Mouse (Mus musculus) forebrain, embryonic 13.5 days (tissue): ENCODE measurements at regions not wholly inside any gene's neighbourhood (a gene's known extent, or its start where the extent isn't known, plus 50 kb on each side); places are given as distances from the start of the nearest gene placed in this dataset.

Experiments used
- ATAC-seq: fragments of 200-750 bp; cut with Nextera tagmentation; 2 replicates; pipeline ENCODE4 v1.8.0; 2017
- H3K27ac ChIP-seq: fragments of 300-500 bp; sonication (generic); 2 replicates; pipeline ENCODE4 v1.5.1; 2015; ENCODE audit warnings: inconsistent platforms, mild to moderate bottlenecking, moderate library complexity
- H3K27me3 ChIP-seq: fragments of 300-500 bp; sonication (generic); 2 replicates; pipeline ENCODE4 v1.6.1; 2015; ENCODE audit warnings: mild to moderate bottlenecking, inconsistent platforms
- H3K36me3 ChIP-seq: fragments of 300-500 bp; sonication (generic); 2 replicates; pipeline ENCODE4 v1.6.1; 2015; ENCODE audit warnings: mild to moderate bottlenecking, inconsistent platforms; ENCODE audit not compliant: poor library complexity, severe bottlenecking
- H3K4me1 ChIP-seq: fragments of 300-500 bp; sonication (generic); 2 replicates; pipeline ENCODE4 v1.6.1; 2015; ENCODE audit warnings: inconsistent platforms
- H3K4me2 ChIP-seq: fragments of 300-500 bp; sonication (generic); 2 replicates; pipeline ENCODE4 v1.6.1; 2015; ENCODE audit warnings: inconsistent platforms, mild to moderate bottlenecking, moderate library complexity
- H3K4me3 ChIP-seq: fragments of 300-500 bp; sonication (generic); 2 replicates; pipeline ENCODE4 v1.5.1; 2015; ENCODE audit warnings: mild to moderate bottlenecking, inconsistent platforms
- H3K9ac ChIP-seq: fragments of 300-500 bp; sonication (generic); 2 replicates; pipeline ENCODE4 v1.6.1; 2015; ENCODE audit warnings: mild to moderate bottlenecking, inconsistent platforms
- H3K9me3 ChIP-seq: fragments of 300-500 bp; sonication (generic); replicated peaks from 2 replicates; pipeline ENCODE4 v1.6.1; 2016; ENCODE audit warnings: inconsistent platforms
- WGBS: fragments of 180-500 bp; shearing (Covaris S2); methylation state at CpG from one replicate; pipeline ENCODE4 v1.1.7; 2015; 5-methylcytosine and 5-hydroxymethylcytosine counted together

GRCm38 (mm10) chr3:147153998-147154397 lies 301.8 kb downstream of the Ttll7 start:
- Histone ChIP-seq H3K4me1 (no peaks in the 10 kb centered on the region), H3K4me2 (no peak overlapping the region), H3K4me3 (no peak overlapping the region), H3K27ac (no peak overlapping the region), H3K27me3 (no peaks in the 10 kb centered on the region), H3K9me3 (no peaks in the 10 kb centered on the region), H3K9ac (no peak overlapping the region), H3K36me3 (no peaks in the 10 kb centered on the region)
- no peak for ATAC-seq
- 80% methylated on average over 2 of the region's 2 CpGs for WGBS

GRCm38 (mm10) chr3:147163126-147163525 lies 311.0 kb downstream of the Ttll7 start:
- Histone ChIP-seq H3K9me3 (no peaks in the 10 kb centered on the region), H3K9ac (no peak overlapping the region), H3K36me3 (no peaks in the 10 kb centered on the region), H3K27me3 (no peaks in the 10 kb centered on the region), H3K4me2 (no peak overlapping the region), H3K4me3 (no peak overlapping the region), H3K27ac (no peak overlapping the region), H3K4me1 (peaks cover 18% of the 10 kb centered on the region)
- WGBS: 78% methylated on average over 10 of the region's 10 CpGs
- no peak for ATAC-seq

- Histone ChIP-seq H3K4me1 (peaks cover 18% of the 10 kb centered on the region), H3K4me3 (no peak overlapping the region), H3K27me3 (no peaks in the 10 kb centered on the region), H3K4me2 (no peak overlapping the region), H3K9ac (no peak overlapping the region), H3K27ac (no peak overlapping the region), H3K9me3 (no peaks in the 10 kb centered on the region), H3K36me3 (no peaks in the 10 kb centered on the region)
- 82% methylated on average over 5 of the region's 5 CpGs for WGBS
- no peak for ATAC-seq
Observed at GRCm38 (mm10) chr3:147163540-147163939, 311.4 kb downstream of the Ttll7 start.

GRCm38 (mm10) chr3:147164931-147165330 lies 312.8 kb downstream of the Ttll7 start:
- ATAC-seq: no peak
- WGBS: 91% methylated on average over 6 of the region's 6 CpGs
- no peak overlapping the region for H3K4me2 ChIP-seq
- no peak overlapping the region for H3K4me3 ChIP-seq
- H3K9ac ChIP-seq: no peak overlapping the region
- H3K4me1 ChIP-seq: peaks cover 18% of the 10 kb centered on the region
- no peak overlapping the region for H3K27ac ChIP-seq
- H3K36me3 ChIP-seq: no peaks in the 10 kb centered on the region
- no peaks in the 10 kb centered on the region for H3K9me3 ChIP-seq
- H3K27me3 ChIP-seq: no peaks in the 10 kb centered on the region

- 30% methylated on average over 5 of the region's 5 CpGs for WGBS
- Histone ChIP-seq H3K4me3 (no peak overlapping the region), H3K4me1 (peaks cover 18% of the 10 kb centered on the region), H3K9me3 (no peaks in the 10 kb centered on the region), H3K36me3 (no peaks in the 10 kb centered on the region), H3K4me2 (no peak overlapping the region), H3K27ac (no peak overlapping the region), H3K27me3 (no peaks in the 10 kb centered on the region), H3K9ac (no peak overlapping the region)
- ATAC-seq: peak; percentile 53; the same call in 1 of the 2 replicates
Observed at GRCm38 (mm10) chr3:147166555-147166954, 314.4 kb downstream of the Ttll7 start.

GRCm38 (mm10) chr3:147169215-147169614 lies 317.0 kb downstream of the Ttll7 start:
- H3K4me1 ChIP-seq: peaks cover 11% of the 10 kb centered on the region
- H3K9me3 ChIP-seq: no peaks in the 10 kb centered on the region
- H3K27ac ChIP-seq: no peak overlapping the region
- no peaks in the 10 kb centered on the region for H3K36me3 ChIP-seq
- H3K27me3 ChIP-seq: no peaks in the 10 kb centered on the region
- H3K4me2 ChIP-seq: no peak overlapping the region
- WGBS: 90% methylated on average over 2 of the region's 2 CpGs
- H3K9ac ChIP-seq: no peak overlapping the region
- H3K4me3 ChIP-seq: no peak overlapping the region
- ATAC-seq: no peak

GRCm38 (mm10) chr3:147170106-147170505 lies 317.9 kb downstream of the Ttll7 start:
- Histone ChIP-seq H3K36me3 (no peaks in the 10 kb centered on the region), H3K9ac (no peak overlapping the region), H3K27ac (no peak overlapping the region), H3K27me3 (no peaks in the 10 kb centered on the region), H3K9me3 (no peaks in the 10 kb centered on the region), H3K4me3 (no peak overlapping the region), H3K4me2 (no peak overlapping the region), H3K4me1 (peaks cover 11% of the 10 kb centered on the region)
- no peak for ATAC-seq
- 53% methylated on average over 2 of the region's 2 CpGs for WGBS

GRCm38 (mm10) chr3:147178746-147179145 lies 326.6 kb downstream of the Ttll7 start:
- ATAC-seq: no peak

GRCm38 (mm10) chr3:147180711-147181110 lies 328.5 kb downstream of the Ttll7 start:
- Histone ChIP-seq H3K9me3 (no peaks in the 10 kb centered on the region), H3K4me3 (no peak overlapping the region), H3K9ac (no peak overlapping the region), H3K27me3 (no peaks in the 10 kb centered on the region), H3K4me2 (no peak overlapping the region), H3K4me1 (peaks cover 36% of the 10 kb centered on the region), H3K27ac (peak overlapping the region; percentile 83), H3K36me3 (no peaks in the 10 kb centered on the region)
- ATAC-seq: no peak
- WGBS: 42% methylated on average over 4 of the region's 4 CpGs

More at GRCm38 (mm10) chr3:147178746-147179145, 326.6 kb downstream of the Ttll7 start:
- 82% methylated on average over 6 of the region's 6 CpGs for WGBS
- Histone ChIP-seq H3K36me3 (no peaks in the 10 kb centered on the region), H3K4me3 (no peak overlapping the region), H3K4me1 (peaks cover 29% of the 10 kb centered on the region), H3K27me3 (no peaks in the 10 kb centered on the region), H3K9me3 (no peaks in the 10 kb centered on the region), H3K9ac (no peak overlapping the region), H3K4me2 (no peak overlapping the region), H3K27ac (no peak overlapping the region)

- Histone ChIP-seq H3K4me1 (peaks cover 36% of the 10 kb centered on the region), H3K27ac (peak overlapping the region; percentile 83), H3K9me3 (no peaks in the 10 kb centered on the region), H3K4me3 (0 out of 2 replicates have a peak overlapping the region, but pooled peaks have one; percentile 4), H3K4me2 (peak overlapping the region; percentile 46), H3K36me3 (no peaks in the 10 kb centered on the region), H3K27me3 (no peaks in the 10 kb centered on the region), H3K9ac (peak overlapping the region; percentile 46; the same call in 1 of the 2 replicates)
- ATAC-seq: peak; percentile 50
- 1% methylated on average over 20 of the region's 20 CpGs for WGBS
Observed at GRCm38 (mm10) chr3:147181501-147182365, 329.6 kb downstream of the Ttll7 start.

- Histone ChIP-seq H3K27ac (peak overlapping the region; percentile 83), H3K36me3 (no peaks in the 10 kb centered on the region), H3K9ac (peak overlapping the region; percentile 46; the same call in 1 of the 2 replicates), H3K4me3 (0 out of 2 replicates have a peak overlapping the region, but pooled peaks have one; percentile 4), H3K9me3 (no peaks in the 10 kb centered on the region), H3K4me2 (peak overlapping the region; percentile 46), H3K27me3 (no peaks in the 10 kb centered on the region), H3K4me1 (peaks cover 36% of the 10 kb centered on the region)
- 18% methylated on average over 15 of the region's 15 CpGs for WGBS
- peak; percentile 89 for ATAC-seq
Observed at GRCm38 (mm10) chr3:147182366-147182875, 330.3 kb downstream of the Ttll7 start.

GRCm38 (mm10) chr3:147183656-147184290 lies 331.6 kb downstream of the Ttll7 start:
- Histone ChIP-seq H3K36me3 (no peaks in the 10 kb centered on the region), H3K4me3 (no peak overlapping the region), H3K27ac (peak overlapping the region; percentile 55), H3K9me3 (no peaks in the 10 kb centered on the region), H3K27me3 (no peaks in the 10 kb centered on the region), H3K9ac (no peak overlapping the region), H3K4me1 (peaks cover 36% of the 10 kb centered on the region), H3K4me2 (no peak overlapping the region)
- no peak for ATAC-seq
- 49% methylated on average over 11 of the region's 11 CpGs for WGBS
